In the genomic region with DNA sequence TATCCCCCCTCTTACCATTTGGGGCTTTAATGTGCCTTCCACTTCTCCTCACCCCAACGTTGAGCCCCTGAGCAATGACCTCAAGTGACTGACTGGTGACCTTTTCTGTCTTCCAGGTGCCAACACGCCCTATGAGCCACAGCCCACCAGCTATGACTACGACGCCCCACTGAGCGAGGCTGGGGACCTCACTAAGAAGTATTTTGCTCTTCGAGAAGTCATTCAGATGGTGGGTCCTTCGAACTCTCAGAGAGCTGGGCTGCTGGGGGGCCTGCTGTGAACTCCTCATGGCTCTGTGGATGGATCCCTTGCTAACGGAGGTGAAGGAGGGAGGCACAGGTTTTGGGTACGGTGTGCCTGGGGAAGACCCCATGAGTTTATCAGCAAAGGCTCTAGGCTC, we compare ENCODE assay signal across 21 mouse cellular contexts. TPM values are rescaled to one million over a fixed set of nuclear protein-coding genes. Genes with fewer than 3 reads are reported as not detected.
DNase-seq lines count a peak whose midpoint lies in the region; ATAC-seq lines count a peak whose summit lies in the region.
"Had no signal": no experiment of that assay in that cellular context is flagged by ENCODE, and none has a peak within 500 bp of the region (broad histone marks: within the 10 kb centered on the region; RNA-seq: fewer than 3 reads in every experiment).

No protein-coding gene starts in this region.

- peaks cover 4% of the 10 kb centered on the region; the same call in 1 of the 2 replicates for H3K4me1 ChIP-seq in heart, embryonic 16.5 days (ENCODE audit: control insufficient read depth, insufficient read depth, low read length)
- H3K4me1 ChIP-seq: embryonic facial prominence, embryonic 10.5 days; embryonic facial prominence, embryonic 12.5 days; forebrain, embryonic 13.5 days; forebrain, embryonic 15.5 days had no signal

- intact Hi-C loops in heart, postnatal 36 days (cut with DNase I): no loop called here

- H3K27me3 ChIP-seq in heart, embryonic 16.5 days (ENCODE audit: control insufficient read depth, insufficient read depth, low read length): no peaks in the 10 kb centered on the region
- H3K27me3 ChIP-seq: embryonic facial prominence, embryonic 12.5 days; forebrain, embryonic 13.5 days; forebrain, embryonic 15.5 days had no signal

- H3K9ac ChIP-seq in heart, embryonic 16.5 days (ENCODE audit: low read length): no peak overlapping the region
- H3K9ac ChIP-seq: embryonic facial prominence, embryonic 12.5 days; forebrain, embryonic 13.5 days; forebrain, embryonic 15.5 days had no signal

- H3K9me3 ChIP-seq in heart, embryonic 16.5 days (replicated peaks; ENCODE audit: control insufficient read depth, low read length): no peaks in the 10 kb centered on the region
- H3K9me3 ChIP-seq: embryonic facial prominence, embryonic 10.5 days; embryonic facial prominence, embryonic 12.5 days; forebrain, embryonic 13.5 days; forebrain, embryonic 15.5 days had no signal

- no peak overlapping the region for H3K4me3 ChIP-seq in heart, embryonic 16.5 days (ENCODE audit: low read length)
- H3K4me3 ChIP-seq: embryonic facial prominence, embryonic 10.5 days; embryonic facial prominence, embryonic 12.5 days; forebrain, embryonic 13.5 days; forebrain, embryonic 15.5 days had no signal

- H3K27ac ChIP-seq in heart, embryonic 16.5 days (ENCODE audit: low read length): peak overlapping the region; percentile 24; the same call in 1 of the 2 replicates
- H3K27ac ChIP-seq: embryonic facial prominence, embryonic 10.5 days; embryonic facial prominence, embryonic 12.5 days; forebrain, embryonic 13.5 days; forebrain, embryonic 15.5 days had no signal

- peaks cover 2% of the 10 kb centered on the region; the same call in 1 of the 2 replicates for H3K36me3 ChIP-seq in heart, embryonic 16.5 days (ENCODE audit: control insufficient read depth, insufficient read depth)
- H3K36me3 ChIP-seq: forebrain, embryonic 15.5 days had no signal

- ATAC-seq in heart, embryonic 16.5 days (replicated peaks; ENCODE audit: extremely low read depth, insufficient read depth, low FRiP score): no peak
- ATAC-seq: forebrain, embryonic 13.5 days; forebrain, embryonic 15.5 days had no signal

- 79% methylated on average over 9 of the region's 9 CpGs for WGBS in heart, embryonic 16.5 days

- no peak overlapping the region for H3K4me2 ChIP-seq in heart, embryonic 16.5 days (ENCODE audit: low read depth, low read length)
- H3K4me2 ChIP-seq: embryonic facial prominence, embryonic 12.5 days; forebrain, embryonic 13.5 days; forebrain, embryonic 15.5 days had no signal

- no peak for DNase-seq in heart, postnatal 36 days
- peak; percentile 38 to 44 for DNase-seq in thymus, postnatal 10 days (ENCODE audit: low spot score in 2 of 2)
- no peak for DNase-seq in thymus, postnatal 25 days
- DNase-seq in induced T-regulatory cell, adult 2 months (ENCODE audit: low read depth): peak; percentile 73
- peak; percentile 63 for DNase-seq in thymus, postnatal 4 days
- no peak for DNase-seq in kidney, postnatal 4 days
- DNase-seq in spleen, postnatal 10 days (ENCODE audit: low spot score in 2 of 2): no peak
- DNase-seq: adrenal gland, adult 8-10 months; adrenal gland, postnatal 14 days; adrenal gland, postnatal 36 days; B cell, adult 2 months; cerebellum, adult 11-12 months; cerebellum, adult 2 months; cerebellum, adult 9-10 months; cerebellum, postnatal 10 days; cerebellum, postnatal 25 days had no signal

RNA-seq across cellular contexts. Expression of a gene that starts 42.0 kb away (rescaled TPM):
- 8.2 and 10.0 TPM in 2 replicates for polyA plus RNA-seq in heart, embryonic 16.5 days (2015; fragmentation: Nextera tagmentation; extraction: Ambion mirVana)
- 1 to 10 TPM; 3.5 to 4.5 TPM for total RNA-seq in heart, postnatal 36 days (2021)

RNA-seq across cellular contexts. Expression of a gene that starts 42.0 kb away (rescaled TPM):
- 41.9 and 42.5 TPM in 2 replicates for polyA plus RNA-seq in heart, embryonic 16.5 days (2015; fragmentation: Nextera tagmentation; extraction: Ambion mirVana)
- total RNA-seq in heart, postnatal 36 days (2021): 10 to 100 TPM; 15.1 to 16.1 TPM

RNA-seq across cellular contexts. Expression of a gene that starts 52.4 kb away (rescaled TPM):
- polyA plus RNA-seq in heart, embryonic 16.5 days (2015; fragmentation: Nextera tagmentation; extraction: Ambion mirVana): 131 and 138 TPM in 2 replicates
- 10 to 100 TPM; 32.3 to 32.5 TPM for total RNA-seq in heart, postnatal 36 days (2021)

Comparison
In these comparisons a context has a peak if more than half of its experiments do, and no peak if none do; other contexts are left out.
1. DNase-seq: peak in thymus, postnatal 10 days (2 of 2), induced T-regulatory cell, adult 2 months (single experiment) and thymus, postnatal 4 days (single experiment); none in heart, postnatal 36 days (0 of 2), thymus, postnatal 25 days (single experiment), kidney, postnatal 4 days (0 of 2) and spleen, postnatal 10 days (0 of 2).